Mouse (Mus musculus) hindbrain, embryonic 13.5 days (tissue): ENCODE measurements around the gene Ankrd44. TPM values are rescaled to one million over a fixed set of nuclear protein-coding genes. Genes with fewer than 3 reads are reported as not detected.

Experiments
- ATAC-seq: fragments of 200-750 bp; cut with Nextera tagmentation; 2 replicates; pipeline ENCODE4 v1.8.0; 2017; ENCODE audit warnings: moderate TSS enrichment; ENCODE audit not compliant: low FRiP score
- H3K27ac ChIP-seq: fragments of 300-500 bp; sonication (generic); 2 replicates; pipeline ENCODE4 v1.5.1; 2015; ENCODE audit warnings: inconsistent platforms, mild to moderate bottlenecking, moderate library complexity
- H3K27me3 ChIP-seq: fragments of 300-500 bp; sonication (generic); 2 replicates; pipeline ENCODE4 v1.6.1; 2015; ENCODE audit warnings: mild to moderate bottlenecking, inconsistent platforms
- H3K36me3 ChIP-seq: fragments of 300-500 bp; sonication (generic); 2 replicates; pipeline ENCODE4 v1.6.1; 2015; ENCODE audit warnings: mild to moderate bottlenecking, inconsistent platforms
- H3K4me1 ChIP-seq: fragments of 300-500 bp; sonication (generic); replicated peaks from 2 replicates; pipeline ENCODE4 v1.6.1; 2015; ENCODE audit warnings: inconsistent platforms
- H3K4me2 ChIP-seq: fragments of 300-500 bp; sonication (generic); 2 replicates; pipeline ENCODE4 v1.6.1; 2015; ENCODE audit warnings: inconsistent platforms, mild to moderate bottlenecking, moderate library complexity
- H3K4me3 ChIP-seq: fragments of 300-500 bp; sonication (generic); 2 replicates; pipeline ENCODE4 v1.5.1; 2015; ENCODE audit warnings: mild to moderate bottlenecking, inconsistent platforms
- H3K9ac ChIP-seq: fragments of 300-500 bp; sonication (generic); 2 replicates; pipeline ENCODE4 v1.6.1; 2015; ENCODE audit warnings: mild to moderate bottlenecking, inconsistent platforms
- H3K9me3 ChIP-seq: fragments of 300-500 bp; sonication (generic); 2 replicates; pipeline ENCODE4 v1.6.1; 2016; ENCODE audit warnings: inconsistent platforms
- WGBS: fragments of 180-500 bp; shearing (Covaris S2); methylation state at CpG from one replicate; pipeline ENCODE4 v1.1.7; 2015; 5-methylcytosine and 5-hydroxymethylcytosine counted together
- polyA plus RNA-seq: library from polyadenylated mRNA; unstranded; fragments of >200 nt; fragmentation: Nextera tagmentation; extraction: Ambion mirVana; gene quantifications from 2 replicates; pipeline ENCODE4 v1.2.1, GENCODE M21; 2015

The Ankrd44 gene
- polyA plus RNA-seq, 1 experiment from 2014 or later, result 20.9 TPM

DNA sequence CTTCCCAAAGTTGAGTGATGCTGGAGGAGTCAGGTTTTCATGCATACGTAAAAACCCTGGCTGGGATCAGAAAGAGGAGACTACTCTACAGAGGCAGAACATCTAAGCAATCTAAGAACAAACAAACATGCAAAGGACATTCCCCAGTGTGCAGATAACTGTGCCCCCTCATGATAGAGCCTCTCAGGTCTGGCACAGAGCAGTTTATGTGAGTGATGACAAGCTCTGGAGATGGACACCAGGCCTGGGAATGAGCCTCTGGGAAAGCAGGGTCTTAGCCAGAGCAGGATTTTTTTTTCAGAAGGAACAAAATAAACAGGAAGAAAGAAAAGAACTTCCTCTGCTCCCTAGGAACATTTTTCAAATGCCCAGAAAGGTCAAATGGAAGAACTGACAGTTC is 176.2 kb downstream of the Ankrd44 start:
- no peaks in the 10 kb centered on the region for H3K27me3 ChIP-seq
- H3K9ac ChIP-seq, result no peak overlapping the region
- no peak overlapping the region for H3K27ac ChIP-seq
- no peak overlapping the region for H3K4me2 ChIP-seq
- H3K36me3 ChIP-seq, result no peaks in the 10 kb centered on the region; the same call in 1 of the 2 replicates
- H3K9me3 ChIP-seq, result no peaks in the 10 kb centered on the region
- ATAC-seq, result no peak
- no peak overlapping the region for H3K4me3 ChIP-seq
- 83% methylated on average over 1 of the region's 1 CpGs for WGBS
- 0 out of 2 replicates have a peak, but pooled peaks cover 5% of the 10 kb centered on the region for H3K4me1 ChIP-seq

DNA sequence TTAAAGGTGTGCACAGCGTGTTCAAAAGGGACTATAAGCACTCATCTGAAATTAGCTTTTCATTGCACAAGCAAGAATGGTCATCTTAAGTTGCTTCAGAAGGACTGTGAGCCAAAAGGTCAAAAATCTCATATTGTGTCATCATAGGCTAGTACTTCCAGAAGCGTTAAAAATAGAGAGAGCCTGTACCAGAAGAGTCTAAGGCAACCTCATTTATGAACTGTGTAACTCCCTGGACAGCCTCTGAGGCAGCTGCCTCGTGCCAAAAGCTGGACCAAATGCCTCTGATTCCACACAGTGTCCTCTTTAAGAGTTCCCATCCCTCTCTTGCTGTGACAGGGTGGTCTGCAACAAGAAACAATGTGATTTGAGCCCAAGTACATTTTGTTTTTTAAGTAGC is 176.7 kb downstream of the Ankrd44 start:
- 81% methylated on average over 3 of the region's 3 CpGs for WGBS
- Histone ChIP-seq H3K27me3 (no peaks in the 10 kb centered on the region), H3K36me3 (no peaks in the 10 kb centered on the region; the same call in 1 of the 2 replicates), H3K4me3 (no peak overlapping the region), H3K27ac (no peak overlapping the region; the same call in 1 of the 2 replicates), H3K4me2 (no peak overlapping the region), H3K9me3 (no peaks in the 10 kb centered on the region), H3K4me1 (0 out of 2 replicates have a peak, but pooled peaks cover 5% of the 10 kb centered on the region), H3K9ac (no peak overlapping the region)
- ATAC-seq, result no peak

DNA sequence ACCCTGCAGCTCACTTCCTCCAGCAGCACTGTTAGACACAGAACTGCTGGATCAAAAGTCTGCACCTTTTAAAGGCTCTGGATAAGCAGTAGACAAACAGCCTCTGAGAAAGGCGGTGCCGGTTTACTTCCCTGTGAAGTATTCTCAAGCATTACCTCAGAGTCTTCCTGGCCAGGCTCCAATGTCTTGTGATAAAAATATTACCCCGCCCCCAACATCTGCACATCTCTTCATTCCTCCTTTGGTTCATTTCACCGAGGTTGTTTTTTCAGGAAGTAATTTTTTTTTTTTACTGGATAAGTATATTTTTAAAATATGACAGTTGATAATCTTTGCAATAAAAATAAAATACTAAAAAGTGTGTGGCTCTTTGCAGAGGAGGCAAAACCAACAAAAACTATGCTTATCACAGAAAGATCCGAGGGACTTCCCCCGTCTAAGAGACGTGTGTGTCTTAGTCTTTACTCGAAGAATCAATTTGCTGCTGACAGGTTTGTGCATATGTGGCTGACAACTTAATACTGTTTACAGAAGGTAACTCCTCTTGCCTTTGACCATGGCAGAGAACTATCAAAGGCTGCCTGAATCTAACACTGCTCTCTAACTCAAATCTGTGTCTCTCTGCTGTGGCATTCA is 178.3 kb downstream of the Ankrd44 start:
- no peak overlapping the region for H3K9ac ChIP-seq
- no peak overlapping the region for H3K4me2 ChIP-seq
- no peak overlapping the region for H3K4me3 ChIP-seq
- 79% methylated on average over 8 of the region's 8 CpGs for WGBS
- no peaks in the 10 kb centered on the region for H3K27me3 ChIP-seq
- 0 out of 2 replicates have a peak, but pooled peaks cover 5% of the 10 kb centered on the region for H3K4me1 ChIP-seq
- no peak overlapping the region for H3K27ac ChIP-seq
- ATAC-seq, result no peak
- H3K36me3 ChIP-seq, result no peaks in the 10 kb centered on the region
- no peaks in the 10 kb centered on the region for H3K9me3 ChIP-seq

DNA sequence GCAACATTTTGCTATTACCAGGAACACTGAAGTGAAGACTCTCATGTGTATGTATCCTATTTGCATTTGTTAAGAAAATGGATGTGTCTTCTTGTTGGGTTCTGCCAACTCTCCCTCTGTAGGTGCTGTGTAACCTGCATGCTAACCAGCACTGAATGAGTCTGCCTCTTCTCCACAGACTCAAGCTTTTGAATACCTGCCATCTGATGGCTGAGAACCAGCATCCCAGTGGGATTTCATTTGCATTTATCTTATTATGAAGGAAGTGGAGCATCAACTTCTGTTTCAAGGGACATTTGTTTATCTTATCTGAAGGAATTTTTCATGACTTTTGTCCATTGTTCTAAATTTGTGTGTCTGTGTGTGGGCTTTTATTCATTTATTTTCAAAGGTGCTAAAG is 180.5 kb downstream of the Ankrd44 start:
- no peaks in the 10 kb centered on the region for H3K27me3 ChIP-seq
- no peaks in the 10 kb centered on the region for H3K36me3 ChIP-seq
- H3K27ac ChIP-seq, result no peak overlapping the region
- H3K4me3 ChIP-seq, result no peak overlapping the region
- ATAC-seq, result no peak
- H3K9me3 ChIP-seq, result no peaks in the 10 kb centered on the region
- no peak overlapping the region for H3K4me2 ChIP-seq
- 0 out of 2 replicates have a peak, but pooled peaks cover 5% of the 10 kb centered on the region for H3K4me1 ChIP-seq
- H3K9ac ChIP-seq, result no peak overlapping the region

DNA sequence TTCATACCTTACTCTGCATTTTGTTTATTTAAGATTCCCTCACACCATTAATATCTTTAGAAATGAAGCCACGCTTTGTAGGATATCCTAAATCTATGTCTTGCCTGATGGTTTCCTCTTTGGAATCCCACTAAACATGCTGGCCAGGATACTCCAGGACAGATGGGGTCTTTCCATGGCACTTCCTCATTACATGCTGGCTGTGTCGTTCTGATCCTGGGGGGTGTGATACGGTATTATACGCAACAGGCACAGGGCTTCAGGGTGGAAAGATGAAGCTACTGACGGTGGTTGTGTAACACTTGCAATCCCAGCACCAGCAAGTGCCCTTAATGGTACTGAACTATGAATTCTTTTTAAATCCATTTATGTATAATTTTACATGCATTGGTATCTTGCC is 182.0 kb downstream of the Ankrd44 start:
- Histone ChIP-seq H3K4me1 (0 out of 2 replicates have a peak, but pooled peaks cover 8% of the 10 kb centered on the region), H3K27me3 (no peaks in the 10 kb centered on the region), H3K9ac (no peak overlapping the region), H3K4me2 (no peak overlapping the region), H3K9me3 (no peaks in the 10 kb centered on the region), H3K36me3 (no peaks in the 10 kb centered on the region), H3K27ac (no peak overlapping the region), H3K4me3 (no peak overlapping the region)
- WGBS, result 91% methylated on average over 5 of the region's 5 CpGs
- ATAC-seq, result no peak

DNA sequence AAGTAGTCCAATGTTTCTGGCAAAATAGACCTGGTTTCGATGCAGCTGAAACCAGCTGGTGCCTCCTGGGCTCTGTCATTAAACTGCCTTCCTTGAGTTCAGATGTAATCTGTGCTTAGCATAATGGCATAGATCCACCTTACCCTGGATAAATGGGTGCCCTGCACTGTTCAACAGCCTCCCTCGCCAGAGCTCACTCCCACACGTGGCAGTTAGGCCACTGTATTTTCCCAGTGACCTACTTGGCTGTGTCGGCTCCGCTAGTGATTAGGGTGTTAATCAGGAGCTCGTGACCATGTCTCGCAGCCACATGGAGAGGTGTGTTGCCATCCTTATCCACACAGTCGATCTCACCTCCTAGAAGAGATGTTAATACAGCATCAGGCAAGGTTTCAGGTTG is 183.1 kb downstream of the Ankrd44 start:
- Histone ChIP-seq H3K36me3 (no peaks in the 10 kb centered on the region), H3K9ac (no peak overlapping the region), H3K4me2 (no peak overlapping the region), H3K9me3 (no peaks in the 10 kb centered on the region), H3K27ac (no peak overlapping the region), H3K4me3 (no peak overlapping the region), H3K27me3 (no peaks in the 10 kb centered on the region), H3K4me1 (0 out of 2 replicates have a peak, but pooled peaks cover 8% of the 10 kb centered on the region)
- 85% methylated on average over 8 of the region's 8 CpGs for WGBS
- ATAC-seq, result no peak

DNA sequence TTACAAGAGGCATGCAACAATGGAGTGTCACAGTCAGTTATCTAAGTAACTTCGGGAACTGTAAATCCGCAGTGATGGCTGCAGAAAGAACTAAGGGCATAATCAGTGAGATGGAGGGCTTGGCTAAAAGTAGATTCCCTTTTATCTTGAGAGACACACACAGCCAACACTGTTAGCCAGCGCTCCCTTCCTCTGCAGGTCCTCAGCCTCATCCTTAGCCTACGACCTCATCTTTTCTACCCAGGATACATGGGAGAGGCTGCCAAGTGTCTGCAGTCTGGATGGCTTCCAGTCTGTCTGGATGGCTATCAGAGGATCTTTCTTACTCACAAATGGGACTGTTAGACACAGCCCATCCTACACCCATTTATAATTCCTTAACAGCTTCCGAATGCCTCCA is 185.3 kb downstream of the Ankrd44 start:
- Histone ChIP-seq H3K4me2 (no peak overlapping the region), H3K9ac (no peak overlapping the region), H3K27me3 (no peaks in the 10 kb centered on the region), H3K9me3 (no peaks in the 10 kb centered on the region), H3K27ac (no peak overlapping the region), H3K4me1 (peaks cover 10% of the 10 kb centered on the region), H3K4me3 (no peak overlapping the region), H3K36me3 (no peaks in the 10 kb centered on the region)
- ATAC-seq, result no peak
- 87% methylated on average over 5 of the region's 5 CpGs for WGBS

DNA sequence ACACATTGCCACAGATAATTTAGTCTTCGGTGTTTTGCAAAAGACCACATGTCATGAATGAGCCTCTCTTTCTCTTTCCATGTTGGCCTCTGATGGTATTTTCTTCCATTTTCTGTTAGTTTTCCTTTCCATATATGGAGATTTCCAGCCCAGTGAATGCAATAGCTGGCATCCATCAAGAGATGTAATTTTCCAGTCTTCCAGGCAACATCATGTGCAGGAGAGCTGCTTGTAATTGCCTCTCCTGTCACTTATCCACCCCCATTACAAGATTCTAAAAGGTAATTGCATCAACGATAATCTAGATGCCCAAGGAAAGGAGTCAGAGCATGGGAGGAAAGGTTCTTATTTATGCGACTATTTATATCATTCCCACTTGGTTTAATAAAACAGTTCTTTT is 188.7 kb downstream of the Ankrd44 start:
- no peak for ATAC-seq
- Histone ChIP-seq H3K27ac (peak overlapping the region; percentile 67; the same call in 1 of the 2 replicates), H3K9ac (no peak overlapping the region), H3K27me3 (no peaks in the 10 kb centered on the region), H3K4me2 (no peak overlapping the region), H3K9me3 (no peaks in the 10 kb centered on the region), H3K4me3 (no peak overlapping the region), H3K4me1 (peaks cover 33% of the 10 kb centered on the region), H3K36me3 (no peaks in the 10 kb centered on the region)
- WGBS, result 69% methylated on average over 3 of the region's 3 CpGs

DNA sequence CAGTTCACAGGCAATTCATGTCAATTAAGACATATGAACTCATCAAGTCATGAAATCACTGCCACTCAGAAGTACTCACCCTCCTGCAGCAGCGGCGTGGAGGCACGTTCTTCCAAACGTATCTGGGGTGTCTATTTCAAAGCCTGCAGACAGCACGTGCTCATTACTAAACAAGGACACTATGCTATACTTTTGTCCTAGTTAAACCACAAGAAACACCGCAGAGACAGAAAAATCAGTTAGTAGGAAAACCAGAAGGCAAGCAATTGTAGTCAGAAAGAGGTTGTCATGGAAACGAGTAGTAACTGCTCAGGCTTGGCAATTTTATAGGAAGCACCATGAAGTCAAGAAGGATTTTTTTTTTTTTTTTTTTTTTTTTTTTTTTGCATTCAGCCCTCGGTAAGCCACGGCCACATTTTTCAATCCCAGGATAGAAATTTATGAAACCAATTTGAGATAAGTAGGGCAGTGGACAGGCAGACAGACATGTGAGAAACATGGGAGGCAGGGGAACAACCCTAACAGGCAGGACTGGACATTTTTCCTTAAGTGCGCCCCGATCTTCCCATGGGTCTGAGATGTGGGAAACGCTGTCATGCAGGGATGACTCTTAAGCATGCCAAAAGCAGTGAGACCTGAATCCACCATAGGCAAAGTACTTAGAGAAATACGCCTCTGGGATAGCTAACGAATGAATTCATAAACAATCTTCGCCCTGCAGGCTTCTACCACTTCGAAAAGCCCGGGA is 191.1 kb downstream of the Ankrd44 start:
- Histone ChIP-seq H3K9me3 (no peaks in the 10 kb centered on the region), H3K36me3 (no peaks in the 10 kb centered on the region), H3K4me1 (peaks cover 31% of the 10 kb centered on the region), H3K4me2 (no peak overlapping the region), H3K27ac (peak overlapping the region; percentile 63), H3K27me3 (no peaks in the 10 kb centered on the region), H3K4me3 (no peak overlapping the region), H3K9ac (no peak overlapping the region)
- peak; percentile 21 for ATAC-seq
- WGBS, result 49% methylated on average over 17 of the region's 17 CpGs

DNA sequence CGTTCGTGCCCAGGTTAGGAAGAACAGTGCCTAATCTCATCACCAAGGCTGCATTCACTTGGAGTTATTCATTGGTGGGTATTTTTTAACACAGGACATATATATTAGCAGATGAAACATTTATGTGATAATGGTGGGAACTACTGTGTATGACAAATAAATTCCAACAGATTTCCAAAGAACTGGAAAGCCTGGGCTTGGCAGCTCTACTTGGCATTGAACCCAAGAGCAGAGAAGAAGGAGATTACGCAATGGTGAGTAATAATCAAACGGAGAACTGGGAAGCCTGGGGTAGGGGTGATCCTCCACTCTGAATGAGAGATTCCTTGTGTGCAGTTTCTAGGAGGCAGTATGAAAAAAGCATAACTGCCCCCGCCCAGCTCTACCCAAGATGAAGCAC is 196.9 kb downstream of the Ankrd44 start:
- Histone ChIP-seq H3K4me3 (no peak overlapping the region), H3K4me2 (no peak overlapping the region), H3K9me3 (no peaks in the 10 kb centered on the region), H3K9ac (no peak overlapping the region), H3K36me3 (peaks cover 23% of the 10 kb centered on the region), H3K27me3 (no peaks in the 10 kb centered on the region), H3K4me1 (peaks cover 13% of the 10 kb centered on the region), H3K27ac (no peak overlapping the region)
- 97% methylated on average over 5 of the region's 5 CpGs for WGBS
- ATAC-seq, result no peak

DNA sequence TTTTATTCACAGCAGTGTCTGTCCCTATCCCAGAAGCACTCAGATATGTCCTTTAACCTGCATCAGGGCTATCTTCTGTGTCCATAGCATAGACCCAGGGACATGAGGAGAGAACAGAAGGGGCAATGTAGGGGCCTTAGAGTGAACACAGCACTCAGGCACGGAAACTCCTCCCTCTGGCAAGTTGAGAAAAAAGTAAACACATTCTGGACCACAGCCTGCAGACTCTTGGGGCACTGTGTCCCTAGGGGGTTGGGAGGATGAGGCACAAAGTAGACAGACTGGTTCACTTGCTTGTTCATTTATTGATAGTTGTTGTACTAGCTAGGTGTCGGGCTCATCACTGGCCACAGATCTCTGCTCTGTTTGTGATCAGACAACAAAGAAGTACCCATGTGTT is 199.6 kb downstream of the Ankrd44 start:
- H3K9ac ChIP-seq, result no peak overlapping the region
- WGBS, result 78% methylated on average over 2 of the region's 2 CpGs
- H3K9me3 ChIP-seq, result no peaks in the 10 kb centered on the region
- no peak overlapping the region for H3K4me3 ChIP-seq
- no peaks in the 10 kb centered on the region for H3K4me1 ChIP-seq
- no peak overlapping the region for H3K27ac ChIP-seq
- no peak overlapping the region for H3K4me2 ChIP-seq
- no peak for ATAC-seq
- H3K36me3 ChIP-seq, result peaks cover 27% of the 10 kb centered on the region
- no peaks in the 10 kb centered on the region for H3K27me3 ChIP-seq

DNA sequence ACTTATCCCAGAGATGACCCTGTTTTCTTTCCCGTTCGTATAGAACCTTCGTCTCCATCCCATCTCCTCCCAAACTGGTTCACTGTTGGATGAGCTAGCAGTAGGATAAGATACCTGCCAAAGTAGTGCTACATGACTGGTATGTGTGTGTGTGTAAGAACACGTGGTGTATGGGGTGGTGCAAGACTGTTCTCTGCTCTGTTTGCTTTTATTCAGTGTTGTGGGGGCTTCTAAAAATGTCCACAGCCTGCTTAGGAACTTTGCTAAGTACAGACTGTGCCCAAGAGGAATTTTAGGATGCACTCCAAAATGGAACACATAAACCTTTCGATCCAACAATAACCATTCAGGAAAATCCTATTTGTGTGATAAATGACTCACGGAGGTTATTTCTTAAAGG is 209.3 kb downstream of the Ankrd44 start:
- Histone ChIP-seq H3K4me3 (no peak overlapping the region), H3K36me3 (peaks cover 13% of the 10 kb centered on the region; the same call in 1 of the 2 replicates), H3K27me3 (no peaks in the 10 kb centered on the region), H3K9me3 (no peaks in the 10 kb centered on the region), H3K4me2 (no peak overlapping the region), H3K27ac (no peak overlapping the region), H3K4me1 (peaks cover 5% of the 10 kb centered on the region; the same call in 1 of the 2 replicates), H3K9ac (no peak overlapping the region)
- WGBS, result 91% methylated on average over 6 of the region's 6 CpGs
- ATAC-seq, result no peak
